Mouse (Mus musculus) natural killer cell, adult 2 months (primary cell): ENCODE measurements at regions not wholly inside any gene's neighbourhood (a gene's known extent, or its start where the extent isn't known, plus 50 kb on each side); places are given as distances from the start of the nearest gene placed in this dataset.

ENCODE experiments used
- DNase-seq, 2 experiments: peaks; one replicate each; pipeline ENCODE4 v3.0.0; 2022; ENCODE audit warnings: low spot score in 2 of 2

DNA sequence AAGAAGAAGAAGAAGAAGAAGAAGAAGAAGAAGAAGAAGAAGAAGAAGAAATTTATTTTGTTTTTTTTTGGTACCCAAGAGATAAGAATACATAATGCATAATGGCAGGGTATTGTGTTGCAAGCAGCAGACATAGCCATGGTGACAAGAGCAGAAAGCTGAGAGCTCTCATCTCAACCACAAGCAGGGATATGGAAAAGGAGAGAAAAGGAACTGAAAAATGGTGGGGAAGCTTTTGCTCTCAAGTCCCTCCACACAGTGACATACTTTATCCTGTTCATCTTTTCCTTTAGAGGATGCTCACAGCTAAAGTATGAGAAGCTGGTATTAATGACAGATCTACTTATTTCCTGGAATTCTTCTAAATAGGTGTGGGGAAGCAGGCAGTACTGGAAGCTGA, 115.2 kb upstream of the Pik3r1 start:
- DNase-seq = no peak

GRCm38 (mm10) chr13:101884752-101885151, 116.7 kb upstream of the Pik3r1 start:
- no peak for DNase-seq

DNA sequence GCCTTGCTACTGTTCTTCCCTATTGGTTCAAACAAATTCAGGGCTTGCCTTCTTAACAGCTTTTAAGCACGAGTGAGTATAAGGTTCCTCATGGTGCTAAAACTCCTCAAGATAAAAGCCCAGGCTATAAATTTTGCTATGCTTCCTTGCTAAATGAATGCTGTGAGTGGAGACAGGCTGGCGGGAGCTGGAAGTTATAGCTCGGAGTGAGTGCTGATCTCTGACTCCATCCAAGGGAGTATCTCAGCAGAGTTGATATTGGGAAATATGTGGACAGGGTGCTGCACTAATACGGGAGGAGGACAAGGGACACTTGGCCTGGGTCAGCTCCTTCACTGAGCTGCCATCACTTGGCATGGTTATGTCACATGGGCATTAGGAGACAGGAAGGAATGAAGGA, 123.5 kb upstream of the Pik3r1 start:
- DNase-seq = no peak

DNA sequence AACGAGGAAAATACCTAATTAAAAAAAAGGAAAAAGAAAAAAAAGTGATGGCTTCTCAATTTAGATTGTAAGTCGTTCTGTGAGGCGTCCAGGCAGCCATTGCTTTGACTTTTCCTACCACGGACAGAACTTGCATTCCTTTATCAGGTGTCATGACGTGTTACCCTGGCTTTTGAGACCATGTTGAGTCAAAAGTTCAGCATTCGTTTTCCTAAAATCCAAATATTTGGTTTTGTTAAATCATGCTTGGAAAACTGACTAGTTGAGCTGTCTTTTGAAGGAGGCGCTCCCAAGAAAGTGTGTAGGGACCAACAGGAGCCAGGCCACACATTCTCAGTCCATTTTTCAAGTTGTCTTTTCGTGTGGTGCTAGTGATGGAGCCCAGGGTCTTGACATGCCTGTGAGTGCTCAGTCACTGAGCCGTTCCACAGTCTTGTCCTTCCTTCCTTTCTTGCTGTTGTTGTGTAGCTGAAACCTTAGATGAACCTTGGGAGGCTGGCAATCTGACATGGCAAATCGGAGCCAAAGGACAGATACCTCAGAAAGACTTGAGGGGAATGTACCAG, 125.1 kb upstream of the Pik3r1 start:
- no peak for DNase-seq

DNA sequence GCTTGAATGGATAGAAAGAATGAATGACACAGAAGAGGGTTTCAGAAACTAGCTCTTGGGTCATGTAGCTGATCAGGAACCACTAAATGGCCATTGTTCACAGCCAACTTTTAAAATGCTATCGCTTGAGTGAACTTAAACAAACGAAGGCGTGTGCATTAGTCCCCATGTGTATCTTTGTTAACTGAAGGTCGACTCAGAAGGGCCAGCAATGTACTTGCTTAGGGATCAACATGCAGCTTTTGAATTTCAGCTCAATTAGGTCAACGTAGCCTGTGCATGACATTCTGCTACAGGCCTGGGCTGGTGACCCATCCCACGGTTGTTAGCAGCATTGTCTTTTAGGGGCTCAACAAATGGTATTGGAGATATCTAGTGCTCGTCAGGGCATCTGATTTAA, 127.1 kb upstream of the Pik3r1 start:
- no peak for DNase-seq

- DNase-seq = no peak
These were observed 127.7 kb upstream of the Pik3r1 start for GRCm38 (mm10) chr13:101895686-101896085.

DNA sequence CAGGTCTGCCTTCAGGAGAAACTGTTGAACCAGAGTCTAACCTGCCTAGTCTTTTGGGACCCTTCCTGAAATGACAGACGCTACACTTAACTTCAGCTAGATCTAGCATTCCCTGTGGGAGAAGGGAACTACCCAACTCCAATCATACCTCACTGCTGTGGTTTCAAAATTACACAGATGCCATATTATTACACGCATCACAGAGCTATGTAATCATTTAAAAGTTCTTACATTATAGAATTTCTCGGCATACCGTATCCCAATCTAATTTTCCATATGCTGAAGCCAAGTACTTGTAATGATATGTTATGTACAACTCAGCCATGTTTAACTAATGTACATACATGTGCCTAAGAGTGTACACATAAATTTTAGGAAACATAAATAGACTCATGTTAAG, 128.9 kb upstream of the Pik3r1 start:
- no peak for DNase-seq

DNA sequence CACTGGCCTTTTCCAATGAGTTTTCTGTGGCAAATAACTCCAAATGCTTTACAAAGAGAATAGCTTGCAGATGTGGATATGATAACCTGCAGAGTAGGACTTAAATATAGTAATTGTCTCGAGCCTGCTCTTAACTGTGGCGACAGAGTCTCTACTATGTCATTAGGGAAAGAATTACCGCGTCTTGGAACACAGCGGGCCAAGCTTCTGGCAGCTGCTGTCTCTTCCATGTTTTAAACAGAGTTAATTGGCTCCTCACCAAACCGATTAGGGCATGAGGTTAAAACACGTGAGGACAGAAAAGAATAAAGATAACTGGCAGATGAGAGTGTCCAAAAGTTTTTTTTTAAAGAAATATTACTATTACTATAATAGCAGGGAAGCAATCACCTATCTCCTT, 134.2 kb upstream of the Pik3r1 start:
- DNase-seq = no peak

DNA sequence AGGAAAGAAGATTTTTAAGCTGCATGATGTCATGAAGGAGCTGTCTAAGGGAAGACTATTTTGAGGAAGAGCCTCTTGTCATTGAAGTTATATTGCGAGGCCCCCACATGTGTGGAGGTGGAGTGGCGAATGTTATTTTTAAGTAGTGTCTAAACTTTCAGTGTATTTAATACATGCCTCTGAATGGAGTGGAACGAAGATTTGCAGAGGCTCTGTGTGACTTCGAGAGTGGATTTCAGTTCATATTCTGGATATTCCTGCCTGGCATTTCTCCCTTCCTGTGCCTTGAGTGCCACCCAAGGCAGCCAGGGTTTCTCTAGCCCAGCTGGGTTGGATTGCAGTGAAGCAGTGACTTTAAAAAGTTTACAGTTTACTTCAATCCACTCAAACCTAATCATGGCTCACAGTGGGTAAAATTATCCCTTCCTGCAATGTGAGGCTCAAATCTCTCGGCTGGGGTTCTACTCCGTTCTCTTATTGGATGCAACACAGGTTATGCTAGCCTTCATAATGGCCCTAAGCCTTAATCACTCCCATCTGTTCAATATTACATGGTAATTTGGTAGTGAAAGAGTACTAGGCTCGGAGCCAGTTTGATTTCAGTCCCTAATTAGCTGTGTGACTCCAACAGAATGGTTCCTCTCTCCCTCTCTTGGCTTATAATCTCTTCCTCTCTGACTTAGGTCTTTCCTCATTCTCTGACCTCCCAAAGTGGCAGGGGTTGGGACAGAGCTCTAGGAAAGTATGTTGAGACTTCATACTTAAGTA, 138.1 kb upstream of the Pik3r1 start:
- no peak for DNase-seq

DNA sequence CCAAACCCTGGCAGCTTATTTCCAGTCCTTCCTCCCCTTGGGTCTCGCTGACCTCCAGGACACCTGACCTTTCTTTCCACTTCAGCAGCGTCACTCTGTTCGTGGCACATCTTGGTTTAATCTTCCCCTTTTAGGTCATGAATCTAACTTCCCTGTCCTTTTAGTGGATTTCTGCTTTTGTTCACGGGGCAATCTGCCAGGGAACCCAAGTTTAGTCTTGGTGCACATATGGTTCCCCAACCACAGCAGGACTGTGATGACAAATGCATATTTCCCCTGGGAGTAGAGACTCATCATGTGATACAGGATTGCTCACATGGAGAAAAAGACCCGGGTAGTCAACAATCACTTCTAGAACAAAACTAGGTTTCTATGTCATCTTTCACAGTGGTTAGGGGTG, 141.0 kb upstream of the Pik3r1 start:
- DNase-seq = no peak

DNA sequence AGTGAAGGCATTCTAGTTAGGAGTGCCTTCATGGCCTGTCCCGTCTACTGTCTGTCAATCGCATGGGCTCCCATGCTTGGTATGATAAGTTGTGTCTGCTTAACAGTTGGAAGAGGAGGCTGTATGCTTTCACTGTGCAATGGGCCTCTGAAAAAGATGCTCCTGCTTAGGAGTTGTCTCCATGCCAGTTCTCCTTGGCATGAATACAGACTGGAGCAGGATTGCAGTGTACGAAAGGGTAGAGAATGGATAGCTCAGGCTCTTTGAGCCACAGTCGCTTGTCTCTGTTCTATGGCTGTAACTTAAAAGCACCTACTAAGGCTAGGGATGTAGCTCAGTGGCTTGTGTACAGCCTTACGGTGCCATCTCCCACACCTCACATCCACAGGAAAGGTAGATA, 142.7 kb upstream of the Pik3r1 start:
- DNase-seq = no peak

DNA sequence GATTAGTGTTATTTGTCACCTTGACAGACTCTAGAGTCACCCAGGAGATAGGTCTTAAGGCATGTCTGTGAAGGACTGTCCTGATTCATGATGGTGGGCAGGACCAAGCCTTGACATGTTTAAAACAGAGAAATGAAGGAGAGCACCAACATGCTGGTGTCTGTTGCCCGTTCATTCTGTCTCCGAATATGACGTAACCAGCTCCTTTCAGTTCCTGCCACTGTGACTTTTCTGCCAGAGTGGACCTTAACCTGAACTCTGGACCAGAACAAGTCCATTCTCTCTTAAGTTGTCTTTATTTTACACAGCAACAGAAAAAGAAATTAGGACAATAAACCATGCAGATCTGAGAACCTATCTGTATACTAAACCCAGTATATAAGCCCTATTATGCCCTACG, 146.1 kb upstream of the Pik3r1 start:
- DNase-seq = no peak

DNA sequence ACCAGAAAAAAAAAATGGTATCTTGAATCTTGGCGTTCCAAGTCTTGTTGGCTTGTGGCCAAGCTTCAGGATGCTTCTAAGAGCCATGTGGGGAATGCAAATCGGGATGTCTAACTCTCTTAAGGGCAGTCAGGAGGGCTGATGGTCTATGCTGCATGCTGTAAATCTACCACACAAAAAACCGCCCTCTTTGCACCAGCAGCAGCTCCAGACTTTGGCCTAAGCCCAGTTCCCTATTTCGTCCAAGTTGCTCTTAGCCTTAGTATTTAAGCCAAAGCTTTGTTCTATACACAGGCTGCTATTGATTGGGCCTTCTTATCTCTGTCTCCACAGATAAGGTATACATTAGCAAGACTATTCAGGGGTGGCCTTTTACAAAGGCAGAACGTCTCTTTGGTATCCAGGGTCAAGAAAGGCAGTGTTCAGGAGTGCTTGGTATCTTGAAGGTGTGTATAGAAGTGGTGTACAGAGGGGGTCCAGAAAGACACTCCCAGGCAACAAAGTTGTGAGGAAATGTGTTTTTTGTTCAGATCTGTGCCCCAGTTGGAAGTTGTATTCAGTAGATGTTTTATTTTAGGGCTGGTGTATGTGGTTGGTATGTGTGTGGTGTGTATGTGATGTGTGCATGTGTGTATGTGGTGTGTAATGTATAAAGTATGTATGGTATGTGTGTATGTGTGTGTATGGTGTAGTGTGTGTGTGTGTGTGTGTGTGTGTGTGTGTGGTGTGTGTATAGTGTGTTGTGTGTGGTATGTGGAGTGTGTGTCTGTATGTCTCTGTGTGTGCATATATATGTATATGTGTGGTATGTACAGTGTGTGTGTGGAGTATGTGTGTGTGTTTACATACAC, 146.9 kb upstream of the Pik3r1 start:
- no peak for DNase-seq

GRCm38 (mm10) chr13:101915542-101915941, 147.5 kb upstream of the Pik3r1 start:
- DNase-seq = no peak

DNA sequence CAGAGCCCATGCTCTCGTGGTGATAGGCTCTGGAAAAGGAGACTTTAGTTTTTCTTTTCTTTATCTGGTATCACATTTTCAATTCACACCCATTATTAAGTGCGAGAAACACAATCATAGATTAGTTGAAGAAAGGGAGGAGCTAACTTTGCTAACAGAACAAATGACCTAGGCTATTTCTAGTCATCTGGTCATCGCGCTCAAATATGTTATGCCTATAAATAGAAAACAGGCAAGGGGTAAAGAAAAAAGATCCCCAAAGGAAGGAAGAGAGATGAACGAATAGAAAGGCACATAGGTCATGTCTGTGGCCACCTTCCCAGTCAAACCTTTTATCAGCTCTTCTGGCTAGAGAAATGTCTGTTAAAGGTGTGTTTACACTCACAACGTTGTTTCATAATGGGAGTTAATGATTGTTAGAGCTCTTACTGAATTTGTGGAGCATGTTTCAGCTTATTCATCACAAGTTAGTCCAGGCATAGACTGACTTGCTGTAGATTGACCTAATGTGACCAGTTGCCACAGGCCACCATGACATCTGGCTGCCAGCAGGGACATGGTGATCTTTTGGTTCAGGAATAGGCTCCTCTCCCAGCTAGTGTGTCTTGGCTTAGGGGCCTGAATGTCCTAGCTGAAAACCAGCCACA, 148.1 kb upstream of the Pik3r1 start:
- DNase-seq = no peak

GRCm38 (mm10) chr13:101916876-101917275, 148.9 kb upstream of the Pik3r1 start:
- no peak for DNase-seq

DNA sequence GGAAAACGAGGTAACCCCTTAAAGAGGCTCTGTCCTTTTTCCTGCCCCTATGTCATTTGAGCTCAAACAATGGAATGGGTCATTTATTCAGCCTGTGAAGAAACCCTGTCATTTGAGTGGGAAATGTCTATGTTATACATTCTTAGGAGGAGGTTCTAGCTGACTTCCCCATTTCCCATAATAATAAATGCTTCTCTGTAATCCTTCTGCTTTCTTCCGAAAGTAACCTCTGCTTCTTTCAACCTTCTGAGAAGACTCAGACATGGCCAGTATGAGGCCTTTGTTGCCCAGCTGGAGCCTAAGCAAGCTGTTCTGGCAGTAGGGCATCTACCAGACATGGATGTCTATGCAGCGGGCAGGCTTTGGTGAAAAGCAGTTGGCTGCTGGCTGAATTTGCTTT, 150.2 kb upstream of the Pik3r1 start:
- DNase-seq = no peak

DNA sequence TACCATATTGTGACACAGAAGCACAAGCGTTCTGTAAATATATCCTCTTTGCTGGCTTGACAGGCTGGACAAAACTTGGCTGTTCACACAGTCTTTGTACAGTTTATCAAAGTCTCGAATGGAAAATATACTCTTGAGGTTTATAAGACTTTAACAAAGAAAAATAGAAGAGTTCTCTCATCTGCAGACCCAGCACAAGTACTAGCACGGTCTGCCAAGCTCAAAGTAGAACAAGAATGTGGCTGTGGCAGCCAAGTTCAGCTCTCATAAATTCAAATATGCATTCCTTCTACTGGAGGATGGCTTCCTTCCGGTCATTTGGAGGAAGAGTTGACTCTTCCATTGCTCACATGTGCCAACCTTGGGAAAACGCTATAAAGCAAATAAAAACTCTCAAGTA, 151.2 kb upstream of the Pik3r1 start:
- DNase-seq = no peak

GRCm38 (mm10) chr13:101920384-101920783, 152.4 kb upstream of the Pik3r1 start:
- no peak for DNase-seq

- no peak for DNase-seq
These were observed 156.6 kb upstream of the Pik3r1 start for GRCm38 (mm10) chr13:101924637-101925036.

GRCm38 (mm10) chr13:101931264-101931663, 163.2 kb upstream of the Pik3r1 start:
- no peak for DNase-seq

- no peak for DNase-seq
These were observed 163.9 kb upstream of the Pik3r1 start for GRCm38 (mm10) chr13:101931882-101932281.
